Mouse (Mus musculus): ENCODE results near the gene Rfc5.
"Not testable (repeated sequence)": the region's sequence is repeated elsewhere in the genome, so short reads cannot be mapped to it uniquely, and the experiment has no call there.

Rfc5 gene

DNA sequence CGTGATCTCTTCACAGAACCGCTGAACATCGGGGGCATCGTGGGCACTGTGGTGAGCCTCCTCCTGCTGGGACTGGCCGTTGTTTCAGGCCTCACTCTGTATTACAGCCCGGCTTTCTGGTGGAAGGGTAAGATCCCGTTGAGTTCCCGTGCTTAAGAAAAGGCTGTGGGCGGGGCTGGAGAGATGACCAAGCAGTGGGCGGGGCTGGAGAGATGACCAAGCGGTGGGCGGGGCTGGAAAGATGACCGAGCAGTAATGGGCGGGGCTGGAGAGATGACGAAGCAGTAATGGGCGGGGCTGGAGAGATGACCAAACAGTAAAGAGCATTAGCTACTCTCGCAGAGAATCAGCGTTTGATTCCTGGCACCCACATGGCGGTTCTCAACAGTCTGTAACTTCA lies 40.6 kb downstream of the Rfc5 start:
- in situ Hi-C loops (cut with MboI, MseI), result no loop called here

DNA sequence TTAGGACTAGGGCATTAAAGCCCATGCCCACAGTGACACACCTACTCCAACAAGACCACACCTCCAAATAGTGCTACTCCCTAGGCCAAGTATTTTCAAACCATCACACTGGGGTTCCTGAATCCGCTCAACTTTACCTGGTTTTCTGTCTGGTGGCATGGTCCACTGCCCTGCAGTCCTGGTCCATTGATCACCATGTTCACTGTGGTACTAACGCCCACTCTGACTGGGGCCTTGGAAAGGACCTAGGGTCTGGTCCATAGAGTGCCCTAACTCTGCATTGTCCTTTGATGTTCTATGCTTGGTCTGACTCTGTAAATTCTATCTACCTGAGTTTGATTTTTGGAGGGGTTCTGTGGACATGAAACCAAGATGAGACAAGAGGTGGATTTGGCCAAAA lies 41.0 kb downstream of the Rfc5 start:
- in situ Hi-C loops (cut with MboI, MseI), result no loop called here

DNA sequence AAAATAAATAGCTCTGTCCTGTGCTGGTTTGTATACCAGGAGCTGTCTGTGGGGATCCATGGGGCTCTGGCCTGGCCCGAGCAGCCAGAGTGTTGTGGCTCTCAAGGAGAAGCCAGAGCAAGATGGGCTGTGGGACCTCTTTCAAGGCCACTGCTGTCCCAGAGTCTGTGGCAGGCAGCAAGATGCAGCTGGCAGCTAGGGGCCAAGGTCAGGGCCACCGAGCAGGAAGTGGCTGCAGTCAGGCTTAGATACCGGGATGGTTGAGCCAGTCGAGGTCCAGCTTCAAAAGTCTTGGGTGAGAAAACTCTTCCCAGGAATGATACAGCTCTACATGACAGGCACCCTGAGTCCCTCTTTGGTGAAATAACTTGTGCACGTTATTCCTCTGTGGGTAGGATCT lies 41.8 kb downstream of the Rfc5 start:
- in situ Hi-C loops (cut with MboI, MseI), result no loop called here

- in situ Hi-C loops (cut with MboI, MseI), result no loop called here
Observed at GRCm38 (mm10) chr5:117346281-117346680, 42.6 kb downstream of the Rfc5 start.

GRCm38 (mm10) chr5:117345432-117345976 lies 43.3 kb downstream of the Rfc5 start:
- in situ Hi-C loops (cut with MboI, MseI), result no loop called here

DNA sequence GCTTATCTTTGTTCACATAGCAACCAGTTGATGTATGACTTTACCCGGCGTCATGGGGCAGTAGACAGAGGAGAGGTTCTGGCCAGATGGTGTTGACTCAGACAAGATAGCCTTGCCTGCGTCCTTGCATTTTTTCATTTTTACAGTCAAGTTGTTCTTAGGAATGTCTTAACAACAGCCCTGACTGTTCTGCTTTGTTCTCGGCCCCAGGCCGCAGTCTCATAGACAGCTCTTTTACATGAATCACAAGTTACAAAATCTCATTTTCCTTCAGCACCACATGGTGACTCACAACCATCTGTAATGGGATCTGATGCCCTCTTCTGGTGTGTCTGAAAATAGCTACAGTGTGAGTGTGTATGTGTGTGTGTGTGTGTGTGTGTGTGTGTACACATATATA lies 44.4 kb downstream of the Rfc5 start:
- in situ Hi-C loops (cut with MboI, MseI), result not testable (repeated sequence)

- in situ Hi-C loops (cut with MboI, MseI), result no loop called here
Observed at GRCm38 (mm10) chr5:117341896-117342295, 47.0 kb downstream of the Rfc5 start.

- in situ Hi-C loops (cut with MboI, MseI), result no loop called here
Observed at GRCm38 (mm10) chr5:117340081-117340480, 48.8 kb downstream of the Rfc5 start.

- in situ Hi-C loops (cut with MboI, MseI), result no loop called here
Observed at GRCm38 (mm10) chr5:117338503-117338902, 50.3 kb downstream of the Rfc5 start.

GRCm38 (mm10) chr5:117337999-117338398 lies 50.8 kb downstream of the Rfc5 start:
- in situ Hi-C loops (cut with MboI, MseI), result no loop called here

DNA sequence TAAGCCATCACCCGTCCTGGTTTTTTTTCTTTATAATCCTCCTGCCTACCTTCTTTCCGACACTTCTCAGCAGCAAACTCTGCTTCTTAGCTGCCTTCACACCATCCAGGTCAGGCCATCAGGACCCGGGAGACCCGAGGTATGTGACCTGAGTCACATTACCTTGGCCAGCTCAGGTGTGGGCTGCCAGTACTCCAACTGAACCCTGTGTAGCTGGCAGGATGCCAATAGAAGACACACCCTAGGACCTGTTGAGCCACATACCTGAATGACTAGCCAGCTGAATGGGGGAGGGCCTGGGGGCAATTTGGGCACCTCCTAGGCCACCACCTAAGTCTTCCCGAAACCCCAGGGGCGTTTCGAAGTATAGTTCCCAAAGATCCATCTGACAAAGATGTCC lies 58.4 kb downstream of the Rfc5 start:
- in situ Hi-C loops (cut with MboI, MseI), result no loop called here
